Mouse (Mus musculus) urinary bladder, adult 2 months (tissue): ENCODE data around the gene Sec31b. TPM values are rescaled to one million over a fixed set of nuclear protein-coding genes. Genes with fewer than 3 reads are reported as not detected.
A peak's percentile ranks its signal among the peaks of the same experiment; 100 is the strongest.

Experiments used
- DNase-seq: peaks from one replicate; pipeline ENCODE4 v3.0.0; 2022; ENCODE audit warnings: low spot score
- polyA plus RNA-seq: library from polyadenylated mRNA; depleted of rRNA; stranded (reverse); fragments of >200 nt; gene quantifications from 2 replicates; pipeline ENCODE4 v1.2.3, GENCODE M21; 2012; rRNA removed

The Sec31b gene
- polyA plus RNA-seq, 1 experiment = 4.8 TPM

DNA sequence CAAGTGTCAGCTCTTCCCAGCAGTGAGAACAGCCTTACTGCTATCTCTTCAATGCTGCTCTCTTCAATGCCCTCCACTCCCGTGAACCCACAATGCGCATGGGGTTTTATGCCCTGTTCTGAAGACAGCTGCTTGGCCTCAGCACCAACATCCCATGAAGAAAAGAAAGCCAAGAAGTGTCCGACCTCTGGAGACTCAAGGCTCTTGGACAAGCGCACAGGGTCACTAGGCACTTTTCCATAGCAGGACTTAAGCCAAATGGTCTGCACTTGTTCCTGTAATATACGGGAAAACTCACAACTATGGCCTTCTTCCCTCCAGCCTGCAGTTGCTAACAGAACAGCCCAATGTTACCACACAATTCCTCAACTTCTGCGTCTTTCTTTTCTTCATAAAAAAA lies 70.4 kb downstream of the Sec31b start:
- DNase-seq = no peak

DNA sequence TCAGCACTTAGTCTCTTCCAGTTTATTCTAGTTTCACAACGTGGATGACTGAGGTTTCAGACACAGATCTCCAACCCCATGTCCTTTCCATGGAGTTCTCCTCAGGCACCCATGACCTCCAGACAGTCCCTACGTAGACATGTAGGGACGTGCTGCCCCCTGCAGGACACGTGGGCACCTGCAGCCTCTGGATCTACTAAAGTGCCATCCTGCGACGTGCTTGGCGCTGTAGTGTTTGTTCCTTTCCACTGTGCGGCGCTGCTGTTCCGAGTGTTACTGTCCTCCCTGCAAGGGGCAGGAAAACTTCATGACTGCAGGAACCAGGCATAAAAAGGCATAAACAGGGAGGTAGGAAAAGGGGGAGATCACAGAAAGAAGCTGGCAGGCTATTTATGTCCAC lies 71.5 kb downstream of the Sec31b start:
- DNase-seq = peak; percentile 40

Other genes starting within 250 kb of the Sec31b start
- gene Scd4, start 212.8 kb downstream of the Sec31b start, polyA plus RNA-seq = 0.87 and 1.0 TPM in 2 replicates
- 190 and 197 TPM in 2 replicates for gene Scd1, start 138.0 kb downstream of the Sec31b start, polyA plus RNA-seq
- gene Wnt8b, start 52.4 kb downstream of the Sec31b start, polyA plus RNA-seq = 0.01 TPM in 1 of 2 replicates, not detected in the other
- gene Gm20538, start 7.0 kb upstream of the Sec31b start, polyA plus RNA-seq = not detected in 2 replicates
- gene Ndufb8, start 9.6 kb upstream of the Sec31b start, polyA plus RNA-seq = 343 and 393 TPM in 2 replicates
- gene Hif1an, start 17.0 kb upstream of the Sec31b start, polyA plus RNA-seq = 17.2 and 18.2 TPM in 2 replicates
- gene Pax2, start 210.2 kb upstream of the Sec31b start, polyA plus RNA-seq = 0.03 TPM in 1 of 2 replicates, not detected in the other